ENCODE assay signal across 9 mouse cellular contexts in the genomic region with DNA sequence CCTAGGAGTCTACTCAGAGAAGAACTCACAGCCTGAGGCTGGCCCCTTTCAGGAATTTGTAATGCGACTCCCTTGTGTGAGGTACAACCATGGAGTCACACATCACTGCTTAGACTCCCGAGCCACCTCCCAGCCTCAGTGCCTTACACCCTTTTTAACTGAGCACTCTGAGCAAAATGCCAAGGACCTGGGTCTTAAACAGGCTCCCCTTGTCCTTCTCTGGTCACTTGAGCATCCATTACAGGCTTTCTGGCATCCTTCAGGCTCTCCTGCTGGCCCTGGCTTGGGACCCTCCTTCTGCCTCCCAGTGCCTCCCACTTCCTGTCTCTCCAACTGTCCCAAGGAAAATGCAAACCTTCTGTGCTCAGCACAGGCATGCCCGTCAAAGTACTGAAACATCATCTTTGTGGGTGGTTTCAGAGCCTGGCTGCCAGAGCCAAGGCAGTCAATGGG.
A peak's percentile ranks its signal among the peaks of the same experiment; 100 is the strongest.
DNase-seq lines count a peak whose midpoint lies in the region; ATAC-seq lines count a peak whose summit lies in the region.
"Had no signal": no experiment of that assay in that cellular context is flagged by ENCODE, and none has a peak within 500 bp of the region (broad histone marks: within the 10 kb centered on the region; RNA-seq: fewer than 3 reads in every experiment).

No protein-coding gene starts in this region.

- no peak overlapping the region for H3K4me2 ChIP-seq in forebrain, embryonic 15.5 days (replicated peaks)

- no peak overlapping the region for H3K9ac ChIP-seq in forebrain, embryonic 15.5 days (replicated peaks)

- H3K4me3 ChIP-seq in forebrain, embryonic 10.5 days, result no peak overlapping the region
- no peak overlapping the region for H3K4me3 ChIP-seq in forebrain, embryonic 15.5 days

- H3K9me3 ChIP-seq in forebrain, embryonic 10.5 days, result no peaks in the 10 kb centered on the region
- no peaks in the 10 kb centered on the region for H3K9me3 ChIP-seq in forebrain, embryonic 15.5 days

- DNase-seq in forebrain, embryonic 10.5 days (ENCODE audit: extremely low spot score, low spot score), result no peak
- peak; percentile 38 to 51 for DNase-seq in kidney, postnatal 4 days
- DNase-seq in kidney, postnatal 36 days, result no peak
- DNase-seq in NIH3T3 (ENCODE audit: low read depth), result peak; percentile 56
- DNase-seq in layer of hippocampus, postnatal 10 days (ENCODE audit: low spot score in 2 of 2), result peak; percentile 18 to 22
- no peak for DNase-seq in spleen, postnatal 36 days (ENCODE audit: low spot score in 2 of 2)
- DNase-seq in urinary bladder, postnatal 36 days (ENCODE audit: low spot score in 2 of 2), result no peak
- DNase-seq: right cerebral cortex, adult 18-20 months had no signal

- no peak for ATAC-seq in forebrain, embryonic 15.5 days (replicated peaks)

- no peaks in the 10 kb centered on the region for H3K36me3 ChIP-seq in forebrain, embryonic 10.5 days (replicated peaks)
- H3K36me3 ChIP-seq in forebrain, embryonic 15.5 days, result no peaks in the 10 kb centered on the region

- WGBS in forebrain, embryonic 10.5 days, result 37% methylated on average over 3 of the region's 3 CpGs
- WGBS in forebrain, embryonic 15.5 days, result 44% methylated on average over 3 of the region's 3 CpGs

- H3K27ac ChIP-seq in forebrain, embryonic 10.5 days, result peak overlapping the region; percentile 60
- no peak overlapping the region for H3K27ac ChIP-seq in forebrain, embryonic 15.5 days (replicated peaks)

- no peaks in the 10 kb centered on the region for H3K27me3 ChIP-seq in forebrain, embryonic 10.5 days (ENCODE audit: poor library complexity, severe bottlenecking)
- no peaks in the 10 kb centered on the region for H3K27me3 ChIP-seq in forebrain, embryonic 15.5 days

- peaks cover 11% of the 10 kb centered on the region for H3K4me1 ChIP-seq in forebrain, embryonic 10.5 days
- no peaks in the 10 kb centered on the region for H3K4me1 ChIP-seq in forebrain, embryonic 15.5 days

Comparison
In these comparisons a context has a peak if more than half of its experiments do, and no peak if none do; other contexts are left out.
1. DNase-seq: peak in kidney, postnatal 4 days (2 of 2), NIH3T3 (single experiment) and layer of hippocampus, postnatal 10 days (2 of 2); none in forebrain, embryonic 10.5 days (single experiment), kidney, postnatal 36 days (0 of 2), spleen, postnatal 36 days (0 of 2) and urinary bladder, postnatal 36 days (0 of 2).